Mouse (Mus musculus) spleen, postnatal 4 days (tissue): Measurements from ENCODE around the gene Prkcb.

Experiments
- DNase-seq, 2 experiments: peaks; one replicate each; pipeline ENCODE4 v3.0.0; 2022; ENCODE audit warnings: low spot score in 2 of 2

Gene Prkcb

DNA sequence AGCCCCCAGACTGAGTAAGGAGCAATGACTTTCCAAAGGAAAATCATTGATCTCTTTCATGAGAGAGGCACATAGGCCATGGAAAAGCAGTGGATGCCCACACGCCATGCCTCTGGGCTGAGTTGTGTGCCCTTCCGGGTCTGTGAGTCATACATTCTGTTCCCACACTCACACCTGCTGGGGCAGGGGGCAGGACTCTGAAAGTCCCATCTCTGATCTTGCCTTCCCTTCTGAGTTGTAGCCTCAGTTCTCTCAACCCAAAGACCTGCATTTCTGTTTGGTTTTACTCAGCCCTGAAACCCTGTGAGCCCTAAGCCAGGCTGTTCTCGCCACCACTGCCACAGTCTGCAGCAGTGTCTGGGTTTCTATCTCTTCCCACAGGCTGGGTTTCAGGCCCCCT, 109.1 kb downstream of the Prkcb start:
- no peak for DNase-seq

DNA sequence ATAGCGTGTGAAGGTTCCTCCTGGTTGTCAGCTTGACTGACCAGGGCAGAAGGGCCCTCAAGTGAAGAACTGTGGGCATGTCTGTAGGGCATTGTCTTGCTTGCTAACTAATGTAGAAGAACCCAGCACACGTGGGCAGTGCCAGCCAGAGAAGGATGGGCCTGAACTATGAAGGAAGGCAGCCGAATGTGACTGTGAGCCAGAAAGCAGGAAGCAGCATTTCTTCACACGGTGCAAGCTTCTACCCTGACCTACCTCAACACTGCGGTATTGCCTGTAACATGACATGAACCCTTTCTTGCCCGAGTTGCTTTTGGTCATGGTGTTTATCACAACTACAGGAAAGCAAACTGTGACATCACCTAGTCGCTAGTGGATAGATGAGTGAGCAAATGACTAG, 113.5 kb downstream of the Prkcb start:
- peak in 1 of 2 experiments; percentile 32 for DNase-seq

DNA sequence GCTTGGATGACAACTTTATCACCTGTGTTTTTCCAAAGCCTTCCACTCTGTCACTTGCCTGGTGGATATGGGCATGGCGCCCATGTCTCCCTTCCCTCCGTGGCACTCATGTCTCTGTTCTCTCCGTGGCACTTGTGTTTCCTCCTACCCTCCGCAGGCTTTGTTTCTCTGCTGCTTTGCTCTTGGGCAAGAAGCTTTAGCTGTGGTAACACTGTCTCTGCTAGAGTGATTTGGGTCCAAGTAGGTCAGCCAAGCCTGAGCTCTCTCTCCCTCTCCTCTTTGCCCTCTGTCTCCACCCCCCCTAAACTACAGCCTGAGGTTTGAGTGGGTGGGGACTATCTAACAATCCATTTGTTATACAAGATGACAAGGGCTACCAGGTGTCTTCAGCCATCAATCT, 114.8 kb downstream of the Prkcb start:
- DNase-seq, result no peak

- no peak for DNase-seq
Measured at GRCm38 (mm10) chr7:122404571-122405393, 116.2 kb downstream of the Prkcb start.

GRCm38 (mm10) chr7:122406625-122407024, 118.1 kb downstream of the Prkcb start:
- no peak for DNase-seq

- no peak for DNase-seq
Measured at GRCm38 (mm10) chr7:122409945-122410344, 121.4 kb downstream of the Prkcb start.

DNA sequence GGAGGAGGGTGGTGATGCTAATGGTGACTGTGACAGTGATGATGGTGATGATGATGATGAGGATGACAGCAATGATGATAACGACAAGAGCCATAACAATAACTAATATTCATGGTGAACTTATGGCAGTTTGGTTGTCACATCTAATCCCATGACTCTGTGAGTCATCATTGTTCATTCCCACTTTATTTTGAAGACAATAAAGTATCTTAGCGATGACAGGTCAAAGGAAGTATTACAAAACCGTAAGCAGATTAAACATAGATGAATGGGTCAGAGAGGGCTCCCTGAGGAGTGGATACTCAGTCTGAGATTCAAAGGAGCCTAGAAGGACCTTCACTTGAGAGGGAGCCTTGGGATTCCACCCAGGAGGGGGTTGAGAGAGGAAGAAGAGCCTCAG, 122.3 kb downstream of the Prkcb start:
- DNase-seq, result no peak

GRCm38 (mm10) chr7:122413231-122413630, 124.7 kb downstream of the Prkcb start:
- DNase-seq, result no peak

DNA sequence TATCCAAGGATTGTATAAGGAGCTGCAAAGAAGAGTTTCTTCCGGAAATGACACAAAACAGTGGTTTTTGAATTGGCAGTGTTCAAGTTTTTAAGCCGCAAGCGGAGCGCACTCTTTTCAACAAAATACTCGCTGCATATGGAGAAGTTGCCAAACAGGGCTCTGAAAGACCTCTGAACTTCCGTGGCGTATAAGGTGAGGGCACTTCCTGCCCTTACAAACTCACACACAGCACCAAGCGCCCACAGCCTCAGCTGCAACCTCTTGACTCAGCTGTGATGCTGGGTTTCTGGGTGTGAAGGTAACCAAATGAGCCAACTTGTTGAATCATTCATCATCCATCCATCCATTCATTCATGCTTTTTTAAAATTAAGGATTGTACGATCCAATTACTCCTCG, 125.6 kb downstream of the Prkcb start:
- DNase-seq, result no peak

DNA sequence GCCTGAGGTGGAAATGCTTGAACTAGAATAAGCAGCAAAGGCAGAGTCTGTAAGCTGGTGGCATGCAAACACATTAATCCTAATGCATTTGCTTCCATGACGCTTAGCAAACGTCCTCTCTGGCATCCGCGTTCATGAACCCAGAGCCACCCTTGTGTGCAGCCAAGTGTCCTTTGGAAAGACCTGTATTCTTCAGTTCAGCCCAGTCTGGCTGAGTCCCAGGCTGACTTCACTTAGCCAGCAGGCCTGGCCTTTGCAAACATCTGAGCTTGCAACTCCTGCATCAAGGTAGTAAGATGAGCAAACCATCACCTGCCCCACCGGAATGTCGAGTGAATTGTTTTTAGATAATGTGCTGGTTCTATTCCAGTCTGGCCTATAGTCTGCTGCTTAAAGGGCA, 126.1 kb downstream of the Prkcb start:
- no peak for DNase-seq

DNA sequence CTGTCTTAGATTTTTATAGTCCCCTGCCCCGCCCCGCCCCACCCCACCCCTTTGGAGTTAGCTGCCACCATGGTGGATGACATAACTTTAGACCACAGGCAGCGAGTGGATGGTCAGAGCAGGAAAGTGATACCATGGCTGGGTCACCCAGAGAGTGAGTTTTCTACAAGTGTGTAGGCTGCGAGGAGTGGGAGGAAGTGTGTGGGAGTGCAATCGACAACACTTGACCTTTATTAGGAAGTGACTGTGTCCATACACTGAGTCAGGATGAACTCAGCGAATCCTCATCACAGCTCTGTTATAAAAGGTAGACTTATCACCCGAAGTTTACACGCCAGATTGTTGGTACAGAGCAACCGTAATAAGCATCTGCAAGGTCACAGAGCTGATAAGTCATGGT, 126.8 kb downstream of the Prkcb start:
- DNase-seq, result no peak

DNA sequence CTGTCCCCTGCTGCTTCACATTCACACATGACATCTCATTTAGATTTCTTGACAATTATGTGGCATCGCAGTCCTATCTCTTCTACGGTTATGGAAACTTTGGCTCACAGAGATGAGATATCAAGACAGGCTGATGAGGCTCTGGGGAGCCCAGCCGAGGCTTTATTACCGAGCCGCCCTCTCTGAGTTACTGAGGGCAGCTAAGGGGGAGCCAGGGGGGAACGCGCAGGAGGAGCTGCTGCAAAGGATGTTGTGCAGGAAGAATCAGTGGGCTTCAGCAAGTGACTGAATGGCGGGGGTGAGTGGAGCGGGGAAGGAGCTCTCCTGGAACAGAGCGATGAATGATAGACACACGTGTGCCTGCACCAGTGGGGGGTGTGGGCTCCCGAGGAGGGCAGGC, 127.4 kb downstream of the Prkcb start:
- DNase-seq, result no peak

- DNase-seq, result no peak
Measured at GRCm38 (mm10) chr7:122418551-122418950, 130.0 kb downstream of the Prkcb start.

DNA sequence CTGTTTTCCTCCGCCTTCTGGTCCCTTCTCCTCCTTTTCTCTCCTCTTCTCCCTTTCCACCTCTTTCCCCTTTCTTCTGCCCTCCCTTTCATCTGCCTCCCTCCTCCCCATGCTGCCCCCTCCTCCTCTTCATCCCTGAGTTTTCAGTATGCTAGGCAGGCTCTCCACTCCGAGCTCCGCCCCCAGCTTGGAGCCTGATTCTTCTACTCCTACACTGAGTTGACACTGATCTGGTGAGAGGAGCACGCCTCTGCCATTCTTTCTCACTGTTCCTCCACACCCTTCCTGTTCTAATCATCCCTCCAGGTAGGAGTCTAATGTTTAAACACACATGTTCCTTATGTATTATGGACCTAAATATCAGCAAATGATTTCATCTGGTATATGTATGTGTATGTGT, 135.3 kb downstream of the Prkcb start:
- no peak for DNase-seq

DNA sequence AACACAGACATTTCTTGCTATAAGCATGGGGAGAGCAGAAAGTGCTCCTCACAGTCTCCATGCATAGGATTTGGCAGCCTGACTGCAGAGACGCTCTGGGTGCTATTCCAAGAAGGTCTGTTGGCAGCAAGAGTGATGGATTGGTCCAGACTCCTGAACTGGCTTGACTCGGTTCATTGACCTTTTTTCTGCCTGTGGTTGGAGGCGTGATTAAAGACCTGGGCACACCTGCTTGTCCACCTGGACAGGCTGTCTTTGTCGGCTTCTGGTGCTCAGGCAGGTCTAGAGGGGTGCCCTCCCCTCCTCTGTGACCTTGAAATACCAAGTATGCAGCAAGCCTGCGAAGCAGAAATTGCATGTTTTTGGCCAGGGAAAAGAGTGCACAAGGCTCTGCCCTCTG, 140.6 kb downstream of the Prkcb start:
- DNase-seq, result no peak

DNA sequence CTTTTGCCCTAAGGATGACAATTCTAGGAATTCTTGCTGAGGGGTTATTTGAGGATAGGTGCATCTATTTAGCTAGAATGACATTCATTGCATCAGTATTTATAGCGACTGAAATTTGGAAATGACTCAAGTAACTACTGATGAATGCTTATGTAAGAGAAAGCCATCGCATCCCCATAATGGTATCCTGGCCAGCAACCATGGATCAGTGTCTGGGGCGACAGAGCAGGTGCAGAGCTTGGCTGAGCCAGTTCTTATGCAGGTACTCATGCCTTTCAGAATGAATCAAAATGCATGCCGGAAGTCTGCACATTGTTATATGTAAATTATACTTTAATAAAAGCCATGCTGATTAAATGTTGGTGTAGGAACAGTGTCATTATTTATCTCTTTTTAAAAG, 143.8 kb downstream of the Prkcb start:
- DNase-seq, result no peak

- no peak for DNase-seq
Measured at GRCm38 (mm10) chr7:122433377-122433776, 144.8 kb downstream of the Prkcb start.

DNA sequence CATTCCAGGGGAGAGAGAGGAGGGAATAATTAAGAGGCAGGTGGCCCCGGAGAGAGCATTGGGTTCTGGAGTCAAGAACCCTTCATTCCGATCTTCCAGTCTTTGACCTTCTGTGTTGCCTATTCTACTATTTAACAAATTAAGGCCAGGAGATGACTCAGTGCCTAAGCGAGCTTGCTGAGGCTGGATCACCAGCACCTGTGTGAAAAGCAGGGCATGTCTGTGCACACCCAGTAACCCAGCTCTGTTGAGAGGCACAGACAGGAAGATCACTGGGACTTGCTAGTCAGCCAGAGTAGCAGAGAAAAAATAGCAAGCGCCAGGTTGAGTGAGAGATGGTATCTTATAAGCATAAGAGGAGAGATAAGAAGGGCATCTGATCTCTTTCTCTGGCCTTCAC, 146.4 kb downstream of the Prkcb start:
- DNase-seq, result no peak

DNA sequence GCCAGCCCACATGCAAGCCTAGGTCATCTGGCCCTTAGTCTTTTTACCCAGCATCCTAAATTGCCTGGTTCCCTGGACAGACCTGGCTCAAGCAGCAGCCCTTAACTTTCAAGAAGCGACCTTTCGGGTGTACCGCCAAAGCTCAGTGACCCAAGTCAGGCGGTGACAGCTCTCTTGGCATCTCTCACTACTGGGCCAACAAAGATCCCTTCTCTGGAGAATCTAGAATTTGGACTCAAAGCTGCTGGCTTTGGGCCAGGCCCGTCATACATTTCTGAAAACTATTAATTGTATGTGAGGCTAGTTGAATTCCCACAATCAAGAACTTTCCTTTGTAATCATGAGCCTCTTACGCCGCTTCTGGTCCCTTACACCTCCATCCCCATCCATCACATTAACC, 147.0 kb downstream of the Prkcb start:
- no peak for DNase-seq

- no peak for DNase-seq
Measured at GRCm38 (mm10) chr7:122437390-122437789, 148.8 kb downstream of the Prkcb start.

DNA sequence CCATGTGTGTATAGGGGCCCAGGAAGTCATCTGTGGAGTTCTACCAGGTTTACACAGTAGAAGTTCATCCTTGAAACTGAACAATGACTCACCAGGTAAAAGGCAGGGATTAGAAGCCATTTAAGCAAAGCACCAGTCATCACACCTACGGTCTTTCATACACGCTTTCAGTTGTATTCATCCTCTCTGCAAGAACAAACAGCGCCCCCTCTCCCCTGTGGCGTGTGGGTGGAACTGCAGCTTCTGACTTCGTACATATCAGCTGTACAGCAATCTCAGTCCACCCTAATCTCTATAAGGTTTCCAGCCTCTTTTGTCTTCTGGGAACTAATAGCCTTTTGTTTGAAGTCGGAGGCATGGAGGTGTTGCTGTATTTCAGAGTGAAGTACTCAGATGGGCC, 156.5 kb downstream of the Prkcb start:
- DNase-seq, result peak; percentile 59 to 83

GRCm38 (mm10) chr7:122452671-122453070, 164.1 kb downstream of the Prkcb start:
- no peak for DNase-seq

DNA sequence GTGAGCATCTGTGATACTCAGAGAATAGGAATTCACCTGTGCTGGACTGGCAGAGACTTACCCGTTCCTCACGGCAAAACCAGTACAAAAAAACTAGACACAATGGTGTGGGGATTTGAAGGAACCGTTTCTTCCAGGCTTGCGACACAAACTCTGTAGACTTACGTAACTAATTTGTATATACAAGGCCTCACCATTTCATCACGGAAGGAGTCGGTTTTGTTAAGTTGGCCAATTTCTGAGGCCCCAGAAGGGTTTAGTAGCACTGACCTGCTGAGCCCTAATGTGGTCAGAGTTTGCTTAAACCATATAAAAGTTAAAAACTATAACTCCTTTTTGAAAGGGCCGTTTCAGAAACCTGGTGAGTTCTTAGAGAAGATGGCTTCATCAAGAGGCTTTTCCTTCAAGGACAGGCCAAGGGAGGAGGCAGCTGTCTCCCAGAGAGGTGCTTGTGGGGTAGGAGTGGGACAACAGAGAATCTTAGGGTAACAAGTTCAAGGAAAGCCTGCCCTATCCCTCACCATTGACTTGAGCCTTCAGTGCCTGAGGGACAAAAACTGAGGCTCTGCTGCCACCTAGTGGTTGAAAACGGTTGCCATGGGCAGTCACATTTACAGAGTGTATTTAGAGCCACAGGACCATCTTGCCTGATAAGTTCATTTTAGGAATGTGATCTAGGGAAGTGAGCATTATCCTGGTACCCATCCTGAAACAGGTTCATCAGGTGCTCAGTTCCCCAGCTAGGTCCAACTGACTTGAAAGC, 170.8 kb downstream of the Prkcb start:
- peak; percentile 77 to 92 for DNase-seq
